Mouse (Mus musculus): ENCODE measurements at regions not wholly inside any gene's neighbourhood (a gene's known extent, or its start where the extent isn't known, plus 50 kb on each side); places are given as distances from the start of the nearest gene placed in this dataset.

- H3K36me3 ChIP-seq (ENCODE audit: control insufficient read depth, insufficient read depth, low read length), result no peaks in the 10 kb centered on the region
- no peak overlapping the region for H3K4me3 ChIP-seq (ENCODE audit: low read depth, low read length)
- no peaks in the 10 kb centered on the region for H3K27me3 ChIP-seq (ENCODE audit: control insufficient read depth, insufficient read depth, low read length)
- no peaks in the 10 kb centered on the region for H3K4me1 ChIP-seq (ENCODE audit: control insufficient read depth, insufficient read depth, low read length)
- 84% methylated on average over 5 of the region's 5 CpGs for WGBS (ENCODE audit: insufficient replicate concordance)
- H3K9me3 ChIP-seq (replicated peaks; ENCODE audit: control insufficient read depth, low read length), result no peaks in the 10 kb centered on the region
- no peak overlapping the region for H3K9ac ChIP-seq (ENCODE audit: low read depth, low read length)
- ATAC-seq (replicated peaks; ENCODE audit: insufficient number of reproducible peaks, low FRiP score, low TSS enrichment), result no peak
- no peak overlapping the region for H3K27ac ChIP-seq (ENCODE audit: low read depth, low read length)
- H3K4me2 ChIP-seq, result no peak overlapping the region
These were observed 58.7 kb upstream of the Pde3a start for GRCm38 (mm10) chr6:141190383-141190782.

- no peak overlapping the region for H3K9ac ChIP-seq (ENCODE audit: low read depth, low read length)
- 88% methylated on average over 4 of the region's 4 CpGs for WGBS (ENCODE audit: insufficient replicate concordance)
- ATAC-seq (replicated peaks; ENCODE audit: insufficient number of reproducible peaks, low FRiP score, low TSS enrichment), result no peak
- H3K27me3 ChIP-seq (ENCODE audit: control insufficient read depth, insufficient read depth, low read length), result no peaks in the 10 kb centered on the region
- no peak overlapping the region for H3K4me2 ChIP-seq
- no peak overlapping the region for H3K4me3 ChIP-seq (ENCODE audit: low read depth, low read length)
- no peaks in the 10 kb centered on the region for H3K9me3 ChIP-seq (replicated peaks; ENCODE audit: control insufficient read depth, low read length)
- no peak overlapping the region for H3K27ac ChIP-seq (ENCODE audit: low read depth, low read length)
- no peaks in the 10 kb centered on the region for H3K4me1 ChIP-seq (ENCODE audit: control insufficient read depth, insufficient read depth, low read length)
- H3K36me3 ChIP-seq (ENCODE audit: control insufficient read depth, insufficient read depth, low read length), result no peaks in the 10 kb centered on the region
These were observed 51.6 kb upstream of the Pde3a start for GRCm38 (mm10) chr6:141197501-141197900.
